Mouse (Mus musculus) olfactory bulb, adult 2 months (tissue): ENCODE results near the gene Ptpn6.

Experiments used
- CTCF ChIP-seq: fragments of 200-500 bp; IDR thresholded peaks from 2 replicates; pipeline ENCODE4 v1.5.1; 2012; ENCODE audit warnings: low read depth, mild to moderate bottlenecking, low read length, moderate library complexity; ENCODE audit not compliant: insufficient read depth
- POLR2A ChIP-seq: fragments of 200-500 bp; IDR thresholded peaks from 2 replicates; pipeline ENCODE4 v1.6.1; 2012; ENCODE audit warnings: mild to moderate bottlenecking, low read depth, low read length, moderate library complexity; ENCODE audit not compliant: insufficient read depth

- no peak for TF ChIP-seq POLR2A
- TF ChIP-seq CTCF: no peak
These were observed 4.1 kb downstream of the Ptpn6 start for GRCm38 (mm10) chr6:124734417-124734816.
